Comparison of ENCODE assay signal across 7 mouse cellular contexts in the genomic region with DNA sequence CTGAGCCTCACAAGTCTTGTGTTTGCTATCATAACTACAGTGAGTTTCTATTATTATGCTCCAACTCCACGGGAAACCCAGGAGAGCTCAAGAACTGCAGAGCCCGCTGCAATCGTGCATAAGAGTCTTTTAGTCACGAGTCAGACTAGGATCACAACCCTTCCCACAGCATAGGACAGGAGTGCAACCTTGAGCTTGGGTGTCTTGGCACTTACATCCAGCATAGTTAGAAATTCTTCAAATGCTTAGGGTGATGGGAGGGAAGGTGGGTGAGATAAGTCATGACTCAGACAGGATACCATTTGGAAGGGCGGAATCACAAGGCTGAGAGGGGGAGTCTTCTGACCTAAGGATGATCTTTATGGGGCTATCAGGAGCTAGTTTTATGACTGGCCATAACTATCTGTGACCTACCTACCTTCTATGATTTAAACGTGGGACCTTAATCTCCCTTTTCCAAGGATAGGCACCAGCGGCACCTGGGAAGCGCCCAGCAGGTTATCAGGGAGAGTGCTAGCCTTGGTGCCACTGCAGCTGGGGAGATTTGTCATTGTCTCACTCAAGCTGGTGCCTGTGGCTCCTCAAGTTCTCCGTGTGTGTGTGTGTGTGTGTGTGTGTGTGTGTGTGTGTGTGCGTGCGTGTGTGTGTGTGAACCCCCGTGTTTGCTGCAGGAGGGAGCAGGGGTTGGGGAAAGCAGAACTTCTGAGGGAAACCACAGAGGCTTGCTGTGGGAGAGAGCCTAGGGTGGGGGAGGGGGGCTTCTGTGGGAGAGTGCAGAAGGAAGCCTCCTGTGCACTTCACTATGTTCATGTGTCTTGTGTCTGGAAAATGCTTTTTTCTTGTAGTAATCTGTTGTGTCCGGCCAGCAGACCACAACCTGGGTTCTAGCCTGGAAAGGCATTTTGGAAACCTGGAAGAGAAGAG. TPM values are rescaled to one million over a fixed set of nuclear protein-coding genes. Genes with fewer than 3 reads are reported as not detected.
A peak's percentile ranks its signal among the peaks of the same experiment; 100 is the strongest.
DNase-seq lines count a peak whose midpoint lies in the region; ATAC-seq lines count a peak whose summit lies in the region.

No protein-coding gene starts in this region.

- H3K9ac ChIP-seq in hindbrain, embryonic 13.5 days: no peak overlapping the region

- H3K9me3 ChIP-seq in hindbrain, embryonic 13.5 days: no peaks in the 10 kb centered on the region

- peak; percentile 29 for ATAC-seq in activated CD4-positive, CD25-positive, alpha-beta regulatory T cell, adult 4 months
- peak; percentile 49; the same call in 1 of the 2 replicates for ATAC-seq in hindbrain, embryonic 13.5 days (ENCODE audit: low FRiP score)

- no peaks in the 10 kb centered on the region for H3K27me3 ChIP-seq in hindbrain, embryonic 13.5 days

- H3K27ac ChIP-seq in hindbrain, embryonic 13.5 days: no peak overlapping the region

- H3K36me3 ChIP-seq in hindbrain, embryonic 13.5 days: no peaks in the 10 kb centered on the region

- H3K4me2 ChIP-seq in hindbrain, embryonic 13.5 days: peak overlapping the region; percentile 21

- H3K4me1 ChIP-seq in hindbrain, embryonic 13.5 days (replicated peaks): 0 out of 2 replicates have a peak, but pooled peaks cover 3% of the 10 kb centered on the region

- DNase-seq in layer of hippocampus, postnatal 10 days (ENCODE audit: low spot score in 2 of 2): peak; percentile 11 to 20
- no peak for DNase-seq in layer of hippocampus, adult 9-11 months
- peak; percentile 63 for DNase-seq in naive thymus-derived CD4-positive, alpha-beta T cell, adult 2 months (ENCODE audit: low read depth)
- no peak for DNase-seq in embryo, embryonic 10.5 days (ENCODE audit: low spot score)
- no peak for DNase-seq in left cerebral cortex, adult 18-20 months (ENCODE audit: low spot score in 2 of 2)

- no peak overlapping the region for H3K4me3 ChIP-seq in hindbrain, embryonic 13.5 days

- WGBS in hindbrain, embryonic 13.5 days: 30% methylated on average over 13 of the region's 13 CpGs

RNA-seq across cellular contexts. Expression of a gene that starts 42.1 kb away (rescaled TPM):
- total RNA-seq in layer of hippocampus, postnatal 10 days (2021): 1 to 10 TPM; 3.1 to 3.9 TPM
- 10 to 100 TPM; 10.7 to 13.4 TPM for polyA plus RNA-seq in activated CD4-positive, CD25-positive, alpha-beta regulatory T cell, adult 4 months (2017; shearing (Covaris generic))
- 4.1 and 5.0 TPM in 2 replicates for polyA plus RNA-seq in hindbrain, embryonic 13.5 days (2015; fragmentation: Nextera tagmentation; extraction: Ambion mirVana)
- total RNA-seq in left cerebral cortex, adult 18-20 months (2021): 1 to 10 TPM; 4.9 to 5.8 TPM

Comparison
In these comparisons a context has a peak if more than half of its experiments do, and no peak if none do; other contexts are left out.
1. DNase-seq: peak in layer of hippocampus, postnatal 10 days (2 of 2) and naive thymus-derived CD4-positive, alpha-beta T cell, adult 2 months (single experiment); none in layer of hippocampus, adult 9-11 months (single experiment), embryo, embryonic 10.5 days (single experiment) and left cerebral cortex, adult 18-20 months (0 of 2).